Mouse (Mus musculus) spleen, adult 12 weeks (tissue): ENCODE results near the gene Anks1.
"Not testable (repeated sequence)": the region's sequence is repeated elsewhere in the genome, so short reads cannot be mapped to it uniquely, and the experiment has no call there.

Experiments used
- DNase-seq: peaks from one replicate; pipeline ENCODE4 v3.0.0; 2022; ENCODE audit warnings: low spot score

Anks1 gene

DNA sequence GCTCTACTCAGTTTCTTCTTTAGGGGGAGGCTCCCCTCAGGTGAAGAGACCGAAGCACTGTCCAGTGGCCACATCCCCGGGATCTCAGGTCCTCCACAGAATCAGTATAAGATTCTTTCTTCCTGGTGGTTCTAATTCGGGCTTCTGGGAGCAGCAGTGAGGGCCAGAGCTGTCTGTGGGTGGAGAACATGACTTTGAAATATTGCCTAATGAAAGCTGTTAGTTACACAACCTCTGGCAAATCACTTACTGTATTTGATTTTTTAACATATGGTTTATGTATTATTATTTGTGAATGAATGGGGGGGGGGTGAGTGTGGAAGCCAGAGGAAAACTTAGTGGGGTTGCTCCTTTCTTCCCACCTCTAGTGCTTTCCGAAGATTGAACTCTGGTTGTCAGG, 22.7 kb downstream of the Anks1 start:
- no peak for DNase-seq

- DNase-seq = no peak
Observed at GRCm38 (mm10) chr17:27934136-27934910, 25.2 kb downstream of the Anks1 start.

DNA sequence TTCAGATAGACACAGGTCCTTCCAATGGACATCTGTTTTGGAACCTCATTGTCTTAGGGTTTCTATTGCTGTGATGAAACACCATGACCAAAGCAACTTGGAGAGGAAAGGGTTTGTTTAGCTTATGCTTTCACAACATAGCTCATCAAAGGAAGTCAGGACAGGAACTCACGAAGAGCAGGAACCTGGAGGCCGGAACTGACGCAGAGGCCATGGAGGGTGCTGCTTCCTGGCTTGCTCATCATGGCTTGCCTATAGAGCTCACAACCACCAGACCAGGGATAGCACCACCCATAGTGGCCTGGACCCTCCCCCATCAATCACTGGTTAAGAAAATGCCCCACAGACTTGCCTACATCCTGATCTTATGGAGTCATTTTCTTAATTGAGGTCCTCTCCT, 26.0 kb downstream of the Anks1 start:
- no peak for DNase-seq

DNA sequence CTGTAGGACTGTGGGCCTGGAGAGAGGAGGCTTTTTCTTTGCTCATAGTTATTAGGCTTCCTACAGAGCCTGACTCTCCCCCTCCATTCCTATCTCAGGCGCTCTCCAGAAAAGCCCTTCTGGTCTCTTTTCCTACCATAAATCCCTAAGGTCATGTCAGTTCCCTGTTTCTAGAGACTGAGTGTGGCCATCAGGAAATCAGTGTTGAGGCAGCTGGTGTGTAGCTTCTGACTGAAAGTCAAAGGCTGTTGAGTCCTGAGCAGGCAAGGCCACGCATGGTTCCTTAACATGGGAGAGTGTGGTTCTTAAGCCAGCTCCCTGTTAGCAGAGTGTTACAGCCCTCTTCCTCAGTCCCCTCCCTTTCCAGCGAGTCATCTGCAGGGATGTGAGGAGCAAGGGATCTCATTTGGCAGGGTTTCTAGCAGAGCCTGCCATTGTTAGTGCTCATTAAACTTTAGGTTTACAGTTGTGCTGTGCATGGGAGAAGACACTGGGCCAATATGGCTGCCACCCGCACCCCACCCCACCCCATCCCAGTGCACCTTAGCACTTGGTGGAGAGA, 28.0 kb downstream of the Anks1 start:
- DNase-seq = no peak

DNA sequence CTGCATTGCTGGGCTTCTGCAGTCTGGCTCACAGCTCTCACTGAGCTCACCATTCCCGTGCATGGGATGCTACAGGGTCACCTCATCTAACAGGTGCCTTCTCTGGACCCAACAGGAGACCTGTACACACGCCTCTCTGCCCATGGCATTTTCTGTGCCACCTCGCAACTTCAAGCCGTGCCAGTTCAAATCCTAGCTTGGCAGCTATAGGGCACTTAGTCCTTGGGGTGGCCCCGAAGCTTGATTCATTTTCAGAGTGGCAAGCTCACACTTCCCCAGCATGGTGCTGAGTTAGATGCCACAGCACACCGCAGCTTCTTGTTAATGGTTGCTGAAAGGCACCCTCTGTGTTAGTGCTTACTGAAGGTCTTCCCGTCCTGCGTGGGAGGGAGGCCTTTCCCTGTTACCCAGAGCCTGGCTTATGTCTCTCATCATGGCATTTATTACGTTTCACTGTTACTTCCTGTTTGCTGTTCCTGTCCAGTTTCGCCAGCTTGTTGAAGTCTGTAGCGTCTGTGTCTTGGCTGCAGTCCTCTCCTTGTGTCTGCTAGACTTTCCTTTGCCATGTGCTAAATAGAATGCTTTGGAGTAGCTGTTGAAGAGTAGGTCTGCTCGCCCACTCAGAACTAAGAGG, 29.1 kb downstream of the Anks1 start:
- DNase-seq = no peak

- no peak for DNase-seq
Observed at GRCm38 (mm10) chr17:27939028-27939427, 29.9 kb downstream of the Anks1 start.

DNA sequence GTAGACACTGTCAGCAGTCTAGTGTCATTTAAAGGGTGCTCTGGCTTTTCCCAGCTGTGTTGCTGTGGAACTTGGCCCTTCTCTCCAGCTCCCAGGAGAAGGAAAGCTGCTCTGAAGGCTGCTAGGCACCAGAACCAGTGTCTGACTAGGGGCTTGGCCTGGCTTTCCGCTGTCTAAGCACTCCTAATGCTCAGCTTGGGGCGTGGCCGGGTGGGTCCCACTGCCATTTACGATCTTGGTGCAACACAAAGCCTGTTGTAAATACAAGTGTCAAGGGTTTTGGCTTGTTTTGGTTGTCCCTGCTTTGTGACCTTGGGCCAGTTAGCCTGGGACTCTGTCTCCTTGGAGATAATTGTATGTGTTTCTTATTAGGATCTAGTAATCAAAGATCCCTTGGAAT, 31.2 kb downstream of the Anks1 start:
- DNase-seq = no peak

DNA sequence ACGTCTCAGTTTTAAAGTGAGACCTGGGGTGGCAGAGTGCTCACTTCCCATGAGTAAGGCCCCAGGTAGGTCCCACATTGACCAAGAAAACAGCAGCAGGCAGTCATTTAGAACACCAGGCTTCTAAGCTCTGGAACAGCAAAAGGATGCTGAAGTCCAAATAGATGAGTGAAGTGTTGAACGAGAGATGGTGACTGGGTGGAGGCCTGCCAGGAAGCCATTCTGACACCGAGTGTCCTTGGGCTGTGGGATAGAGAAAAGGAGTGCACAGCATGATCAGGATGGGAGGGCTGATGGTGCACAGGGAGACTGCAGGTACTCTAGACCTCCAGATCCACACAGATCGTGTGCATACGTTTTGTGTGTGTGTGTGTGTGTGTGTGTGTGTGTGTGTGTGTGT, 32.1 kb downstream of the Anks1 start:
- DNase-seq = no peak

- DNase-seq = no peak
Observed at GRCm38 (mm10) chr17:27941698-27942097, 32.6 kb downstream of the Anks1 start.

GRCm38 (mm10) chr17:27942131-27942530, 33.0 kb downstream of the Anks1 start:
- no peak for DNase-seq

DNA sequence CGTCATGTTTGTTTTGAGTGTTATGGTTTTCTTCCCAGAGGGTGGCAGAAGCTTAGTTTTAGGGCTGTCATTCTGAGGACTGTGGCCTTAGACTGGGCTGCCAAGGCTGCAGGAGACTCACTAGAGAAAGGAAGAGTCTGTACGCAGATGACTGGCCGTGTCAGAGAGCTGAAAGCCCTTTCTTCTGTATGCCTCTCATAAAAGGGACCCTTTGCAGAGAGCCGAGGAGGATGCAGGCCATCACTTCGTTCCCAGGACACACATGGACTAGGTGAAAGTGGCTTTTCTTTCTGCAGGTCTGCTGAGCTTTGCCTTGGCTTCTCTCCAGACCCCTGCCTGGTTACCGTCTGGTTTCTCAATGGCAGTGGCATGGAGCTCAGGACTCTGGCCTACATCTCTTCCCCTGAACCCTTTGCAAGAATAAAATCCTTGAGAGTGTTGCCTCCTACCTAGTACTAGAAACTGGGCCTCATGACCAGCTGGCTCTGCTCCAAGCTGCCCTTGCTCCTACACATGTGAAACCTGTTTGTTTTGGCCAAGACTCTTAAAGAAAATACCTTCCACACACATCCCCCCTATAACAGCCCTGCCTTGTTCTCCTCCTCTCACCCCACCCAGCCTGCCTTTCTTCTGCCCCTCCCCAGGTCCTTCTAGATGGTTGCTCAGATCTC, 36.6 kb downstream of the Anks1 start:
- no peak for DNase-seq

GRCm38 (mm10) chr17:27946371-27946770, 37.3 kb downstream of the Anks1 start:
- DNase-seq = no peak

DNA sequence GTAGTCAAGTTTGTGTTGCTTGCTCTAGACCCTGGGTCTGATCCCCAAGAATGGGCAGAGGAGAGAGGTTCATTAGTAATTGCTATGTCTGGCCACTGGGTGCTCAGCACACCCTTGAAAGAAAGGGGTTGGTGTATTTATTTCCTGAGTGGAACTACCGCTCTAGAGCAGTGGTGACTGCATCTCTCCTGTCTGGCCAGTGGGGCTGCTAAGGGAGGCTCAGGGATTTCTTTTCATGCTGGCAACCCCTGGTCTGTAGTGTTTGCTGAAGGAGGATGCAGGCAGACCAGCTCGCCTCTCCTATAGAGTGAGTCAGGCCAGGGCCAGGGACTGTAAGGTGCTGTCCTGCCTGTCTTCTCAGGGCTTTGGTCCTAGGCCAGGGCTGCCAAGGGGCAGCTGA, 38.0 kb downstream of the Anks1 start:
- DNase-seq = no peak

DNA sequence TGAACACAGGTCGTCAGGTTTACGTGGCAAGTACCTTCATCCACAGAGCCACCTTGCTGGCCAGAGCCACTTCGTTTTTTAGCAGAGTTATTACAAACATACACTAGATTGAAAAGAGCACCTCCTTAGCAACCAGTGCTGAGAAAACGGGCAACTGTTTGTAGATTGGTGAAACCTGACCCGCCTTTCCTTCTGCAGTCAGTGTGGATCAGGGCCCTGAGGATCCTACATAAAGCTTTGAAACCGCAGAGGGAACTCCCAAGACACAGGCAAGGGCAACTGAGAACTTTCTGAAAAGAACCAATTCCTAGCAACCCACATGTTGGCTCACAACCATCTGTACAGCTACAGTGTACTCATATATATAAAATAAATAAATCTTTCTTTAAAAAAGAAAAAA, 44.0 kb downstream of the Anks1 start:
- no peak for DNase-seq

DNA sequence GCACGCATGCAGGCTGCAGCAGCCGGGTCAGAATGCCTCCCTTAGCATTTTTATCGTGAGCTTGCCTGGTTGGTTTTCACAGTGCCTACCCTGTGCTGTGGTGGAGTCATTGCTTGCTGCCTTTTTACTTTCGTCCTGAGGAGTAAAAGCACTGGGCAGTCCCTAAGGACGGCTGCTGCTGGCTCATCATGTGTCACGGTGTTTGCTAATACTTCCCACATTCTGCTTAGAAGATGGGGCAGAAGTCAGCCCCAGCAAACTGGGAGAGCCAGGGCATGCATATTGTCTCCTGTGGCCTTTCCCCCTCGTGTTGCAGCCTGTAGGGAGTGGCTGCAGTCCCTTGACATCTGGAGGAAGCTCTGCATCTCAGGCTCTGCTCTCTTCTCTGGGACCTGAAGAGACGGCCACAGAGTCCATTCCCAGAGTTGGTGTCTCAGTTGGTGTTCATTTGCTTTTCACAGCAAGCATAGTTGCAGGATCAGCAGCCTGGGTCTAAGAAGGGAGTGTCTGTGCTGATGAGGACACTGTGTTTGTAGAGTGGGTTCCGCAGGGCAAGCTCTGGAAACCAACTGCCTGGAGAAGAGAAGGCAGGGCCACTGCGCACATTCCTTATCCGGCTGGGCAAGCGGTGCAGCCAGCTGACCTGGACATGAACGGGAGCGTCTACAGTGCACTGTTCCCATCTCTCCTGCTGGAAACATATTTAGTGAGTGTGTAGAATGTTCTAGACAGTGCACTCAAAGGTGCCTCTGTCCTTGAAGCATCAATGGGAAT, 45.7 kb downstream of the Anks1 start:
- no peak for DNase-seq

- no peak for DNase-seq
Observed at GRCm38 (mm10) chr17:27957649-27958048, 48.5 kb downstream of the Anks1 start.

GRCm38 (mm10) chr17:27960128-27961111, 51.3 kb downstream of the Anks1 start:
- no peak for DNase-seq

- DNase-seq = not testable (repeated sequence)
Observed at GRCm38 (mm10) chr17:27963120-27963519, 54.0 kb downstream of the Anks1 start.

- no peak for DNase-seq
Observed at GRCm38 (mm10) chr17:27964607-27965006, 55.5 kb downstream of the Anks1 start.

GRCm38 (mm10) chr17:27965292-27965691, 56.2 kb downstream of the Anks1 start:
- DNase-seq = no peak

DNA sequence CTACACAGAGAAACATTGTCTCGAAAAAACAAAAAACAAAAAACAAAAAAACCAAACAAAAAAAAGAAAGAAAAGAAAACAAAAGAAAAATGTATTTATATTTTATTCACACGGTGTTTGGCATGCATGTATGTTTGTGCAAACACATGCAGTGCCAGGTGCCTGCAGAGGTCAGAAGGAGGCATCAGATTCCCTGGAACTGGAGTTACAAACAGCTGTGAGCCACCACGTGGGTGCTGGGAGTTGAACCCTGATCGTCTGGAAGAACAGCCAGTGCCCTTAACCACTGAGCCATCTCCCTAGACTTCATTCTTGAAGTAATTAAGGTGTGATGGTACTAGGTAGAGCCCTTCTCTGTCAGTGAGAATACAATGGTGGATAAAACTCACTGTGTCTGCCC, 57.0 kb downstream of the Anks1 start:
- DNase-seq = no peak
